Comparison of ENCODE assay signal across 19 mouse cellular contexts in genomic region chr9:63137615-63137915, GRCm38 (mm10). TPM values are rescaled to one million over a fixed set of nuclear protein-coding genes. Genes with fewer than 3 reads are reported as not detected.
DNase-seq lines count a peak whose midpoint lies in the region; ATAC-seq and TF ChIP-seq lines count a peak whose summit lies in the region.
"Had no signal": no experiment of that assay in that cellular context is flagged by ENCODE, and none has a peak within 500 bp of the region (broad histone marks: within the 10 kb centered on the region; RNA-seq: fewer than 3 reads in every experiment).

No protein-coding gene starts in this region.

- DNase-seq in heart, embryonic 10.5 days (ENCODE audit: low spot score), result no peak
- no peak for DNase-seq in heart, adult 18-20 months
- peak; percentile 18 for DNase-seq in retina, postnatal 1 day
- DNase-seq in retina, embryonic 14.5 days (ENCODE audit: low spot score), result no peak
- no peak for DNase-seq in lung, postnatal 0 days (ENCODE audit: low spot score)
- no peak for DNase-seq in frontal cortex, postnatal 25 days (ENCODE audit: low spot score in 2 of 2)
- no peak for DNase-seq in cerebellum, adult 2 months
- DNase-seq: adrenal gland, adult 2 months; embryo, embryonic 11 days; gastrocnemius, postnatal 36 days; kidney, adult 9 months; kidney, postnatal 36 days; layer of hippocampus, adult 9-11 months; thymus, adult 18-20 months had no signal

- peaks cover 92% of the 10 kb centered on the region for H3K27me3 ChIP-seq in heart, embryonic 10.5 days (ENCODE audit: insufficient read depth, poor library complexity, severe bottlenecking)
- H3K27me3 ChIP-seq in limb, embryonic 12.5 days, result peaks cover 91% of the 10 kb centered on the region
- peaks cover 85% of the 10 kb centered on the region for H3K27me3 ChIP-seq in lung, postnatal 0 days (replicated peaks; ENCODE audit: insufficient read depth, low read length)
- H3K27me3 ChIP-seq in cerebellum, adult 2 months (ENCODE audit: control insufficient read depth, insufficient read depth, low read length), result peaks cover 30% of the 10 kb centered on the region; the same call in 1 of the 2 replicates

- H3K36me3 ChIP-seq in heart, embryonic 10.5 days, result no peaks in the 10 kb centered on the region
- H3K36me3 ChIP-seq in limb, embryonic 12.5 days, result no peaks in the 10 kb centered on the region
- no peaks in the 10 kb centered on the region for H3K36me3 ChIP-seq in lung, postnatal 0 days (ENCODE audit: insufficient read depth, low read length)
- H3K36me3 ChIP-seq: limb, embryonic 13.5 days had no signal

- no peaks in the 10 kb centered on the region for H3K9me3 ChIP-seq in heart, embryonic 10.5 days
- H3K9me3 ChIP-seq in limb, embryonic 12.5 days, result no peaks in the 10 kb centered on the region
- no peaks in the 10 kb centered on the region for H3K9me3 ChIP-seq in lung, postnatal 0 days (ENCODE audit: low read length)
- H3K9me3 ChIP-seq: limb, embryonic 13.5 days had no signal

- no peak for TF ChIP-seq POLR2A in cerebellum, adult 2 months (IDR thresholded peaks at IDR 0.05; ENCODE audit: borderline replicate concordance, insufficient read depth, low read length)

- no peak overlapping the region for H3K4me2 ChIP-seq in limb, embryonic 12.5 days
- H3K4me2 ChIP-seq in lung, postnatal 0 days (replicated peaks; ENCODE audit: low read depth, low read length), result no peak overlapping the region
- H3K4me2 ChIP-seq: heart, embryonic 11.5 days had no signal

- 0 out of 2 replicates have a peak overlapping the region, but pooled peaks have one; percentile 12 for H3K4me3 ChIP-seq in heart, embryonic 10.5 days
- 0 out of 2 replicates have a peak overlapping the region, but pooled peaks have one; percentile 3 for H3K4me3 ChIP-seq in limb, embryonic 12.5 days (replicated peaks)
- no peak overlapping the region for H3K4me3 ChIP-seq in lung, postnatal 0 days (ENCODE audit: low read depth, low read length)
- no peak overlapping the region for H3K4me3 ChIP-seq in cerebellum, adult 2 months (replicated peaks; ENCODE audit: insufficient read depth, low read depth, low read length)

- no peak overlapping the region for H3K9ac ChIP-seq in limb, embryonic 12.5 days (replicated peaks)
- H3K9ac ChIP-seq in lung, postnatal 0 days (replicated peaks; ENCODE audit: low read depth), result no peak overlapping the region
- H3K9ac ChIP-seq: limb, embryonic 13.5 days had no signal

- ATAC-seq in limb, embryonic 12.5 days (ENCODE audit: insufficient number of reproducible peaks, insufficient read depth, low FRiP score, low TSS enrichment, low read depth), result no peak
- ATAC-seq in lung, postnatal 0 days, result no peak
- ATAC-seq: forebrain, embryonic 14.5 days had no signal

- no peak overlapping the region for H3K27ac ChIP-seq in heart, embryonic 10.5 days
- no peak overlapping the region for H3K27ac ChIP-seq in limb, embryonic 12.5 days
- H3K27ac ChIP-seq in lung, postnatal 0 days (ENCODE audit: low read length), result no peak overlapping the region
- no peak overlapping the region for H3K27ac ChIP-seq in cerebellum, adult 2 months (ENCODE audit: insufficient read depth, low read length)
- H3K27ac ChIP-seq: limb, embryonic 13.5 days had no signal

- WGBS in heart, embryonic 10.5 days, result 4% methylated on average over 6 of the region's 6 CpGs
- WGBS in limb, embryonic 12.5 days, result 8% methylated on average over 6 of the region's 6 CpGs
- WGBS in lung, postnatal 0 days, result 9% methylated on average over 6 of the region's 6 CpGs
- 14% methylated on average over 6 of the region's 6 CpGs for WGBS in cerebellum, adult 2 months

- peaks cover 43% of the 10 kb centered on the region for H3K4me1 ChIP-seq in heart, embryonic 10.5 days
- peaks cover 54% of the 10 kb centered on the region for H3K4me1 ChIP-seq in limb, embryonic 12.5 days (replicated peaks)
- 0 out of 2 replicates have a peak, but pooled peaks cover 4% of the 10 kb centered on the region for H3K4me1 ChIP-seq in lung, postnatal 0 days (ENCODE audit: insufficient read depth, low read depth, low read length)
- peaks cover 6% of the 10 kb centered on the region for H3K4me1 ChIP-seq in cerebellum, adult 2 months (ENCODE audit: control insufficient read depth, insufficient read depth, low read length)

- no peak for TF ChIP-seq EP300 in lung, postnatal 0 days (IDR thresholded peaks at IDR 0.05)

- TF ChIP-seq CTCF in lung, postnatal 0 days (IDR thresholded peaks at IDR 0.05), result no peak
- no peak for TF ChIP-seq CTCF in cerebellum, adult 2 months (IDR thresholded peaks at IDR 0.05; ENCODE audit: borderline replicate concordance, insufficient read depth, low read depth, low read length)

RNA-seq across cellular contexts. Expression of gene Skor1, which starts 11.2 kb away (rescaled TPM):
- 0.06 TPM in 1 of 2 replicates, not detected in the other for polyA plus RNA-seq in heart, embryonic 10.5 days (2016; fragmentation: Nextera tagmentation; extraction: Ambion mirVana)
- not detected for total RNA-seq in heart, adult 18-20 months (2021)
- 0.11 and 0.12 TPM in 2 replicates for polyA plus RNA-seq in limb, embryonic 12.5 days (2016; fragmentation: Nextera tagmentation; extraction: Ambion mirVana)
- polyA plus RNA-seq in lung, postnatal 0 days (2015; fragmentation: Nextera tagmentation; extraction: Ambion mirVana), result 0.04 TPM in 1 of 2 replicates, not detected in the other
- 7.1 and 9.2 TPM in 2 replicates for polyA plus RNA-seq in cerebellum, adult 2 months (2012; rRNA removed)
- polyA plus RNA-seq: heart, embryonic 11.5 days; liver, embryonic 16.5 days had no signal

Comparison
In these comparisons a context has a peak if more than half of its experiments do, and no peak if none do; other contexts are left out.
1. H3K4me3 ChIP-seq: peak in heart, embryonic 10.5 days (single experiment) and limb, embryonic 12.5 days (single experiment); none in lung, postnatal 0 days (single experiment) and cerebellum, adult 2 months (single experiment).